Mouse (Mus musculus) NIH3T3 (cell line): Measurements from ENCODE around the gene Itga2b.

Experiments used
- DNase-seq: peaks from one replicate; pipeline ENCODE4 v3.0.0-alpha.2; 2012; ENCODE audit warnings: low read depth

The Itga2b gene

DNA sequence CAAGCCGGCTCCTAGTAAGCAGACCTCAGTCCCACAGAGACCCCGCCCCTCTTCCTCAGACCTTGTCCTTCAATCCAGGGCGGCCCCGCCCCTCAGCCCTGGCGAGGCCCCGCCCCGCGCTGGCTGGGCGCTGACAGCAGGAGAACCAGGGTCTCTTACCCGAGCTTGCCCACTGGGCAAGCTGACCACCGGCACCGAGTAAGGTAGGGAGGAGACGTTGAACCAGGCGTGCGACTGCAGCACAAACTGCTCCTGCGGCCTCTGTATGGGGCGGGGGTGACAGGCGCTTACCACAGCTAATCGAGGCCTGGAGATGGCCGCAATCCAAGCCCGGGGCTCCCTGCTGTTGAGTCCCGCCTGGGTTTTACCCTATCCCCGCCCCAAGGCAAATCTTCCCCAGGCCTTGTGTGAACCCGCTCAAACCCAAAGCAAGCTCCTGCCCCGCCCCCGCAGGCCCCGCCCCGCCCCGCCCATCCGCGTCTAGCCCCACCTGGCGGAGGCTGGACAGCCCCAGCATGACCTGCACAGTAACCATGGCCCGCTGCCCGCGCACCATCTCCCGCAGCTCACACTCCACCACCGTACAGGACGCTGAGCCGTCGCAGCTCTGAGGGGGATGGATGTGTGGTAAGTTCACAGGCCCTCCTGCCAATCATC lies 14.1 kb downstream of the Itga2b start:
- DNase-seq = peak; percentile 93

DNA sequence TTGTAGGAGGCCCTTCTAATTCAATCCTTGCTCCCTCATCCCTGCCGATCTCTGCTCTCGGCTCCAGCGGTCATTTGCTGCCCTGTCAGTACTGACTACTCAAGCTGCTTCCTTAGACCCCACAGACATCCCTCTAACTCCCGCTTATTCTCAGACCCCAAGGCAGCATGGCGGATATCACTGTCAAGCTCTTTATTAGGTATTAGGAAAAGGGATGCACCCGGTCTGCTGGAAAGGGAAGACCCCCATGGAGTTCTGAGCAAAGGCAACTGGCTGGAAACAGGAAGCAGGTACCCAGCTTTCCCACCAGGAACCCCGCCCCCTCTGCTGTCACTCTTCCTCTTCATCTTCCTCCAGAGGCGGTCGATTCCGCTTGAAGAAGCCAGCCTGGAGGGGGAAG lies 16.8 kb downstream of the Itga2b start:
- no peak for DNase-seq

DNA sequence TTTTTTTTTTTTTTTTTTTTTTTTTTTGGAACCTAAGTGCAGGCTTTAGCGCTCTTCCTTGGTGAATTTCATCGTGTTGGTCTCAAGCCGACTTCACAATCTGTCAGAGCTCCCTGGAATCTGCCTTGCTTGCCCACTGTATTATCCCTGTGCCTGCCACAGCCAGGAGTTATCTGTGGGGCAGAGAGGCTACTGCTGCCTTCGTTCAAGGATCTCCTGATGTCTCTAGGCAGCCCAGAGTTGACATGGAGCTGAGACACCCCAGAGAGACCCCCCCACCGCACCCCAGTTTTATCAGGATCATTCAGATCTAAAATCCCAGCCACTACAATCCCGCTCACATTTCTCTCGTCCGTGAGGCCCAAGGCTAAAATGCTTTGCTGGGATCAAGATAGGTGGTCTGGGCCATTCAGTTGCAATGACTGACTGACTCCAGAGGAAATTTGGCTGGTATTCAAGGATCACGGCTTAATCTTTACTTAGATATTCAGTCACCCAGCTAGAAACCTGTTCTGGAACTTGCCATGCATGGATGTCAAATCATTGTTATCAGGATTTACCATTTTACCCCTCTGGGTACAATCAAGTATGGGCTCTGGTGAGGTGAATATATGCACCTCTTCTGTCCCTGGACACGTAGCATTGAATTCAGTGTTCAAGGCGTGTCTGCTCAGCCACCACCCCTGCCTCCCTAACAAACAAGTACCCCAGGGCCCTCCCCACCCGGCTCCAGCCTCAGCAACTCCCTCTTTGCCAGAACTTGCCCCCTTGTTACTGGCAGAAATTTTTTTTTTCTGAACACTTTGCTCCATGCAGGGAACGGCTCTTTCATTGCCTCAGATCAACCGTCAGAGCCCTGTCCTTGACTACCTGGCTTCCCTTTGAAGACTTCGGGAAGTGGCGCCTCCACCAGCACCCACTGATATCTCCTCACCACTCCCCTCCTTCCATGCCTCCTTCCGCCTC lies 20.6 kb downstream of the Itga2b start:
- DNase-seq = no peak

DNA sequence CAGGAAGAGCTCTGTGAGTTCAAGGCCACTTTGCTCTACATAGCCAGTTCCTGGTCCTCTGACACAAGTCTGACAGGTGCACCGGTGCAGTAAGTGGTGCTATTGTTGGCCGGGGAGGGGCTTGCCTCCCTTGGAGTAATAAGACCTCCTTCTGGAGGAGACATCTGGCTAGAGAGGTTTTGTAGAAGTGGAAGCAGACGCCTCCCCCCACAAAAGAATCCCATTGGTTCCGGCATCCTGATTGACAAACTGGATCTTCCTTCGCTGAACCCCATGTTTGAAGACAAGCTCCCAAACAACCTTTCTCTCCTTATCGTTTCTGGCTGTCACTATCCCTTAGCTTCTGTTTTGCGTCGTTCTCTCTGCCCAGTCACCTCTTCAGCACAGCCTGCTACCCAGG lies 21.6 kb downstream of the Itga2b start:
- no peak for DNase-seq

DNA sequence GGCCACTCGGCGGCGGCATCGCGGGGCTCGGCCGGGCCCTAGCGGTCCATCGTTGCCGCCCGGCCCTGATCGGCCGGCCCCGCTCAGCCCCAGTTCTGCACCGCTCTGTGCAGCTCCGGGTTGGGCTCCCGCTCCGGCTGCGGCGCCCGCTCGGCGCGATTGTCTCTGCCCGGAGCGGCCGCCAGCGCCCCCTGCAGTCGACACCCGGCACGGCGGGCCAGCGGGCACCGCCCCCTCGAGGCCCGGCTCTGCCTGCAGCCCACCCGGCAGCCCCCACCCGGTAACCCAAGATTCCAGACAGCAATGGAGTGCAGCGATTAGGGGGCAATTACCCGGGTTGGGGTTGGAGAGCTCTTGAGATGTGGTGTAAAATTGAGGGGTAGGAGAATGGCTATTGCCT lies 22.4 kb downstream of the Itga2b start, which contains the start of gene Fam171a2:
Fam171a2 (minus strand) TSS at position 186 of the 400 bp plus-strand sequence.
- peak; percentile 91 for DNase-seq

DNA sequence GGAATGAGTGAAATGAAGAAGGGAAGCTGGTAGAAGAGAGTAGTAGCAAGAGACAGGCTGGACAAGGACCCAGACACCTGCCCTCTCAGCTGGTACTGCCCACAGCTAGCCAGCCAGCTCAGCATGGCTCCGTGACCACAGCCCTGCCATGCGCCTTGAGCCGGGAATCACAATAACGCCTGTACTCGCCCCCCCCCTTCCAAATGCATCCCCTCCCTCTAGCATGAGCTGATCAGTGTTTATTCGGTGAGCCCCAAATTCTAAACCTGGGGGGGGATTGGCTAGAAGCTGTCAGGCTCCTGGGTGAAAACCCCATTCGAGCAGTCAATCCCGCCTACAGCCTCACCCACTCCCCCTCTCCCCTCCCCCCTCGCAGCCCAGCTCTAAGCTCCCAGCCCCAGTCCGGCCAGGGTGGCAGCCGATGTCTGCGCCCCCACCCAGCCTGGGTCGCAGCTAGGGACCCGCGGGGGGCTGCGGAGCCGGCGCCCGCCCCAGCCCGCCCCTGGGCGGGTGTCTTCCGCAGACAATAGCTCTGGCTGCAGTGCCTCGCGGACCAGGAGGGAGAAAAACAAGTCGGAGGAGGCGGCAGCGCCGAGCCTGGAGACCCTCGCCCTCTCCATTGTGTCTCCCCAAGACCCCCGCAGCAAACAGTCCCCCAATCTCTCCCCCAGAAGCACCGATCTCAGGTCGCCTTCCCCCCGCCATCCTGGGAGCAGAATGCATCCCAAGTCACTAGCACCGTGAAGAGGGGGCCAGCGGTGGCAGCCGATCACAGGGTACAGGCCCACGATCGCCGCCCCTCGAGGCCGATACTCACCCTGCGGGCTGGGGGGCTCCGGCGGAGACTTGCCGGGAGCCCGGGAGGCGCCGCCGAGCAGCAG lies 23.1 kb downstream of the Itga2b start:
- DNase-seq = peak; percentile 61

DNA sequence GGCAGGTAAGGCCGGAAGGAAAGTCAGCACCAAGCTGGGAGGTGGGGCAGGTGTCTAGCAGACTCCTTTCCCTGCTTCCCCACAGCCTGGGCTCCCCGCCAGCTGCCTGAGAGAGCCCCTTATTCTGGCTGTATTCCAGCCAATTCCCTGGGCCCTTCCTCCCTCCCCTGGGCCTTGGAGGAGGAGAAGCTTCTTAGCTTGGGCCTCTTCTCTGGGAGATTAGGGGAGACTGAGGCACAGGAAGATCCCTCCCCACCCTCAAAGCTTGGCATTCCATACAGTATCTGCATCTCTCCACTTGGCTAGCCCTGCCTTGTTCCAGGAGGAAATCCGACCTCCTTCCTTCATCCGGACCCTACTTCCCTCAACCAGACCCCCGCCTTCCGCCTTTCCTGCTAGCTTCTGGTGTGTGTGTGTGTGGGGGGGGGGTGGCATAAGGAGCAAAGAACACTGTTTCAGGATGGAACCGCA lies 24.0 kb downstream of the Itga2b start:
- peak; percentile 58 for DNase-seq

DNA sequence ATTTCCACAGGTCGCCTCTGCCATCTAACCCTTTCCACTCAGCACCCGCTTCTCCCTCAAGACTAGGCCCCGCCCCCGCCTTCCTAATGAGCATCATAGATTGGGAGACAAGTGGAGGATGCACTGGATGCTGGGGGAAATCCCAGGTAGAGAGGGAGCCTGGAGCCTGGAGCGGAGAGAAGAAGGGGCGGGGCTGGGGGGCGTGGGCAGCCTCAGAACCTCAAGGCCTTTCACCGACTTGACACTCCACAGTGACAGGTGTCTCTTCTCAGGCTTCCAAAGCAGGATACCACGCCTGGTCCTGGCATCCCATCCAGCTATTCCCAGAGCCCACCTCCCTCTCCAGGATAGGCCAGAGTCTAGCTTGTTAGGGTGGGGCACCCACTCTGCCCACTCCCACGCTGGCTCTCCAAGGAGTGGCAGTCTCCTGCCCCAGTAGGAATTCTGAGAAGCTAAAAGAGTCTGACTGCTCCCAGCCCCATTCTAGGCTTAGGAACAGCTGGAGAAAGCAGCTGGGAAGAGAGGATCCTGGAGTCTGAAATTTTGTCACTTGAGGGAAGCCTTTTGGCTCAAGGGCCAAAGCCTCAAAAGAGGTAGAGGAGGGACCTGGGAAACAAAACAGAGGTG lies 24.5 kb downstream of the Itga2b start:
- peak; percentile 51 for DNase-seq

DNA sequence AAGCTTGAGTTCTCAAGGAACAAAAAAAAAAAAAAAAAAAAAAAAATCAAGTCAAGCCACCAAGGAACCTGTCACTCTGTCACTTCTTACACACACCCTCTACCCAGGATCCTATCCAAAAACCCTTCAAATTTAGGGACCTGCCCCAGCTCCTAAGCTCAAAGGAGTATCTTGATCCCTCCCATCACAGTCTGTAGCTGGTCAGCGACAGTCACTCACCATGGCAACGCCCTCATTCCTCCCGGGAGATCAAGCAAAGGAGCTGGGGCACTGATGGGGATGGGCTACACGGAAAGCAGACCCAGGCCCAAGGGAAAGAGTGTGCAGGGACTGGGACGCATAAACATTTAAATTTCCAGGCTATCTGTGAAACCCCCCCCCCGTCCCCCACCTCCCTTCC lies 25.1 kb downstream of the Itga2b start:
- no peak for DNase-seq

DNA sequence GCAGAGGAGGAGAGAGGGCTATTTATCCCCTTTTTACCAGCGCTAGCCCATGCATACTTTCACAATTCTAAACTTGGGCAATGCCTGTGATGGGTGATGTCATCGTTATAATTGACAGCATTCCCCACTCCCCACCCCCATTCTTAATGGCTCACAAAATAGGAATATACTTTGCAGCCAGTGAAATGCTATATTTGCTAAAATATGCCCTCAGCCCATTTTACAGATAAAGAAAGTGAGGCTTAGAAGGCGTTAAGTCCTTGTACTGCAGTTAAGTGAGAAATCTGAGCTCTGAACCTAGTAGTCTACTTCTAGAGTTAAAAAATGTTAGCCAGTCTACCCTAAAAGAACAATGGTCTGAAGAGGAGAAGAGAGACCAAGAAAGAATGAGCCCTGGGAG lies 25.6 kb downstream of the Itga2b start:
- peak; percentile 74 for DNase-seq

DNA sequence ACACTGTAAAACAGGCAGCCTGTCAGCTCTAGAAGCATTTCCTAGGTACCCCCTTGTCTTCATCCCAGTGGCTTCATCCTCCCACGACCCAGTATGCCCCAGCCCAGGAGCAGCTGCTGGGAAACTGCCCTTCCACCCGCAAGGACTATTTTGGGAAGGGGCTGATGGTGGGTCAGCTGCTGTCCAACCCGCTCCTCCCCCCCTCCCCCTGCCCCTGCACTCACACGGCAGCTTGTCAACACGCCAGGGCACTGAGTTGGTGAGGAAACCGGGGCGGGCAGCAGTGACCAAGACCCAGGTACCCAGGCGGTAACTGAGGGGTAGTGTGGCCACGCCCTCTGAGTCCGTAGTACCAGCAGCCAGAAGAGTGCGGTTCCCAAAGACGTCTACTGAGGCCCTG lies 26.2 kb downstream of the Itga2b start:
- no peak for DNase-seq

DNA sequence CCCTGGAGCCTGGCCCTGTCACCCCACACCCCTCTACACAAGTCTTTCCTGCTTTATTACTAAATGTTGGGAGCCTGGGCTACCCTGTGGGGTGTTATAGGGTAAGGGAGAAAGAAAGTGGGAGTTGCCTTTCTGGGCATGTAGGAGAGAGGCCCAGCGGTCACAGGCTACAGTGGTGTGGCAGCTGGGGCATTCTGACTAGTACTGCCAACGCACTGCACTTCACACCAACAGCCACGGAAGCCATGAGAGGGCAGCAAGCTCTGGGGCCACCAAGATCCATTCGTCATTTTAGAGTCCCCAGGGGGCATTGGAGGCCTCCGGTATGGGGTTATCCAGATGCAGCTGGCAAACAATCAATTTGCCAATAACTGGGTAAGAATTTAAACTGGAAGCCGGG lies 27.8 kb downstream of the Itga2b start:
- DNase-seq = no peak

DNA sequence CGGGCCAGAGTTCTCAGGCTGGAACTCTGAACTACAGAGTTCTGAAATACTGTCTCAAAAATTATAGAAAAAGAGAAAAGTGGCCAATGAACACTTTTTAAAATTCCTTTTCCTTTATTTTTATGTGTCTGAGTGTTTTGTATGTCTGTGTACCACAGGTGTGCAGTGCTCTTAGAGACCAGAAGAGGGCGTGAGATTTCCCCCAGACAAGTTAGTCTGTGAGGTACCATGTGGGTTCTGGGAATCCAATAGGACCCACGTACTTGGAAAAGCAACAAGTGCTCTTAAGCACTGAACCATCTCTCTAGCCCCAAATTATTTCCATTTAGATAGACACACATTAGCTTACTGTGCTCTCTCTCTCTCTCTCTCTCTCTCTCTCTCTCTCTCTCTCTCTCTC lies 28.5 kb downstream of the Itga2b start:
- no peak for DNase-seq

DNA sequence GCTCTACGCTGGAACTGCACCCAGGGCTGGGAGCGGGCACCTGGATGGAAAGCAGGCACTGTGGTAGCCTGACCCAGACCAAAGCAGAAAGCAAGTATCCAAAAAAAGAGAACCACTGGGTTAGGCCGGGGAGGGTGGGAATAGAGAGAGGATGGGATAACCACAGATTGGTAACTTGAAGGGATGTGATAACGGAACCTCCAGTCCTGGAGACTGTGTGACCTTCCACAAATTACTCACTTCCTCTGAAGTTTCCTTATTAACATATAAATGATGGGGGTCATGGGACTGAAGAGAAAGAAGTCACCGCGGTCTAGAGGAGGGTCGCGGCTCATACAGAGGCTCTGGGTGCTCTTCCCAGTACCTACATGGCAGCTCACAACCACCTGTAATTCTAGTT lies 29.7 kb downstream of the Itga2b start:
- no peak for DNase-seq

DNA sequence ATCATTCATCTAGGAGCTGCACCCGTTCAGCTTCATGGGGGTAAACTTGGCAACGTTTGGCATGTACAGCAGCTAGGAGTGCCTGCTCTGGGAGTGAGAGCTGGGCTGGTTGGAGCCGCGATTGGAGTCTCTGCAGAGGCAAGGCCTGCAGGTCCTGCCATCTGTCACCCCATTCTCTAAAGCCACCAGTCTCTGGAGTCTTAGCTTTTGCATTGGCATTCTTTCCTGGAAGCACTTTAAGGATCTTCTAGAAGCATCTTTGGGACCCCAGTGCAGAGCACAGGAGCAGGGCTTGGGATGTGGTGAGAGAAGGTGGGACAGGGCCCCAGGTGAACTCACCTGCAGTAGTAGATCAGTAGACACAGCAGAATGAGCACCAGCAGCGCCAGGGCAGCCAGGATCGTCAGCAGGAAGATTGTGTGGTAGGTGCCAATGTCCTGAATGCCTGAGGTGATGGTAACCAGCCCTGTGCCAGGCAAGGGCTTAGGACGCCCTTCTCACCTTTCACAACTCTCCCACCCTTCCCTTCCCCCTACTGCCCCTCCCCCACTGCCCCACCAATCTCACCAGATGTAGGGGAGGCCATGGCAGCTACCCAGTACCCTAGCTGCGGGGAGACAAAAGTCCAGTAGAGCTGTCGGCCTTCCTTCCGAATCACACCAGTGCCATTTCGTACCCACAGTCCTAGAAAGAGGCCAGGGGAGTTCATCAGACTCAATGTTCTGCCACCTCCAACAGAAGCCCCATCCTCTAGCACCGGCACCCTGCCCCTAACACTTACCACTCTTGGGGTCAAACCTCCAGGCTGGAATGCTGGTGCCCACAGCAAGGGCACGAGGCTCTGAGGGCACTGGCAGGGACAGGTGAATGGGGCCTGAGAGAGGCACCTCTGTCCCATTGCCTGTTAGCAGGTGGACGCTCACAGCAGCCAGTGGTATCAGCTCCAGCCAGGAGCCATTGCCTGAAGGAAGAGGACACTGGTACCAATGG lies 30.5 kb downstream of the Itga2b start:
- no peak for DNase-seq

DNA sequence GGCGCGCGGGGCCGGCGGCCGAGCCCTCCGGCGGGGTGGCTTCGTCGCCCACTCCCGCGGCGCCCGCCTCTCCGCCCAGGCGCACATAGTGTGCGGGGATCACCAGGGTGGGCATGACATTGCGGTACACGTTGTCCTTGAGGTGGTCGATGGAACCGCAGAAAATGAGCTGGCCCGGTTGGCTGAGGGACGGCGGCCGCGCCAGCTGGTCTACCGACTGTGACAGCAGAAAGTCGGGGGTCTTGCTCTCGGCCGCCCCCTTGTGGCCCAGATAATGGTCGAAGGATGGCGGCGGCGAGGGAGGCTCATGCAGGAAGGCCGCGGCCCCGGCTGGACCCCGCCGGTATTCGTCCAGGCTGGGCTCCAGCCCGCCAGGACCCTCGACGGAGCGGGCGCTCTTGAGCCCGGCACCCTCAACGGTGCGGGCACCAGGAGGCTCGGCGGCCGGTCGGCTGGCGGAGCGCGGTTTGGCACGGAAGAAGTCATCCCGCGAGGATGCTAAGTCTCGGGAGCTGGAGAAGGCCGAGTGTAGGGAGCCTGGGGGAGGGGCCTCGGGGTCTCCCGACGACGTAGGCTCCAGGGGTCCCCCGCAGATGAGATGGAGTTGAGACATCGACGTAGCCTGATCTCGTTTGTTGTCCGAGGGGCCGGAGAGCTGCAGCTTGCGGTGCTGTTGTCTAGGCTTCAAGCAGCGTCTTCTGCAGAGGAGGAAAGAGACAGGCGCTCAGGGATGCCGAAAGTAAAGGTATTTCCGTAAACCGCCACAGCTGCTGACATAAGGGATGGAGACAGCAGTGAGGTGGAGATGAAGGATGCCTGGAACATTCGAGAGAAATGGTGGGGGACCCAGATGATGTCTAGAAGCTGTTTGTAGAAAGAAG lies 31.5 kb downstream of the Itga2b start:
- DNase-seq = no peak

DNA sequence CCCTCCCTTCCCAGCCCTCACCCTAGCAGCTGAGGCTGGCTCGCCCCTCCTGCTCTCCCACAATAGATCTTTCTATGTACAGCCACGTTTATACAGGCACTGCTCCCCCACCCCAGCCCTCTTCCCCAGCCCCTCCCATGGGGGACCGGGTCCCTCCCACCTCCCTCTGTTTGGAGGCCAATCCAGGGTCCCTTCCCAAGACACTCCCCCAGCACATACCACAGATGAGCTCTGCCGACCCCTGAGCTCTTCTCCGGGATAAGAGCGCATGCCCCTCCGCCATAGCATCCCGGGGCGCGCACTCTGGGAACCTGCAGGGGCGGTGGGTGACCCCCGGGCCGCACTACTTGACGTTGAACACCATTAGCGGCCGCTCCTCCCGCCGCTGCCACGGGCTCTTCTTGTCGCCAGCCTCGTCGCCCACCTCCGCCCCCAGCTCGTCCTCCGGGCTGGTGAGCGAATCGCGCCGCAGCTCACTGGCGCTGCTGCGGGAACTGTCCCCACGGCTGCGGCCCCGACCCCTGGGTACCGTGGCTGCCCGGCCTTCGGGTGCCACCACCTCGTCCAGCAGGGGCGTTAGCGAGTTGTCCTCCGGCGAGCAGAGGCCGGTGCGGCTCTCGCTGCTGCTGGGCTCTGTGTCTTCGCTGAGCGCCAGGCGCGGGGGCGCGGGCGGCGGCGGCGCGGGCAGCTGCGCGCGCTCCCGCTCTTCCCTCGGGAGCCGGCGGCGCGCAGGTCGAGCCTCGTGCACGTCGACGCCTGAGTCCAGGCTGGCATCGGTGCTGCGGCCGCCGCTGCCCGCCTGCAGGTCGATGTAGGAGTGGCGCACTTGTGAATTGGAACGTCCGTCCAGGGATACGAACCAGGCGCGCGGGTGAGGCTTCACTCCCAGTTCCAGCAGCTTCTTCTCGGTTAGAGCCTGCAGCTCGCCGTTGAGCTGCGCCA lies 32.5 kb downstream of the Itga2b start:
- DNase-seq = no peak

DNA sequence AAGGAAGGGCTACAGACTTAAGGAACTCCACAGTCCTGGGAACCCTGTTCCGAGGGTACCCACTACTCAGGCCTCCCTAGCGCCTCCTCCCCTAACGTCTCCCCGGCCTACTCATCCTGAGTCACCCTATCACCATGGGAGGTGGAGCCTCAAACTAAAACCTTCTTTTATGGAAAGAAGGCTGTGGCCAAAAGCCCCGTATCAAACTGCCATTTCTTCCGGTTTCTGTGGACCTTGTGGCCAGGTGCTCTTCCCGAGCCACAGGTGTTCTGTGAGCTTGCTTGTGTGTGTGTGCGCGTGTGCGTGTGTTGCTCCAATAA lies 33.5 kb downstream of the Itga2b start:
- peak; percentile 68 for DNase-seq
